Mouse (Mus musculus): ENCODE data around the gene Gm37240.

DNA sequence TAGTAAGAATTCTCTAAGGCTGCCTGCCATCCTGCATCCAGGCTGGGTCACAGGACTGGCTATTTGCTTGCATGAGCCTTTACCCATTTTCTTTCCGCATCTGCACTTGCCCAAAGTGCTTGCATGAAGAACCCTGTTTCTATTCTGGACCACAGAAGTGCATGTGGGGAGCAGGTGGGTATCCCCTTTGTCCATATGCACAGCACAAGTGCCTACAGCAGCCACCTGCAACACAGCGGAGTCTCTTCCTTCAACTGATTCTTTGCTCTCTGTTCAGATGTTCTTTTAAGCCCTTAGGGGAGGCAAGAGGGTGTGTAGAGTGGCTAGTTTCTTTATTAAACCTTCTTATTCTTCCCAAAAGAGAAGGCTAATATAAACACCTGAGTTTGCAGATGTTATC lies 1133.5 kb downstream of the Gm37240 start:
- TF ChIP-seq CTCF (IDR thresholded peaks at IDR 0.05; ENCODE audit: low read depth, low read length): no peak
- TF ChIP-seq POLR2A (IDR thresholded peaks at IDR 0.05; ENCODE audit: insufficient read depth, low read length): no peak
- no peak for TF ChIP-seq EP300 (IDR thresholded peaks at IDR 0.05; ENCODE audit: insufficient read depth, low read depth, low read length)

Data from ES-Bruce4 (cell line).